Mouse (Mus musculus): ENCODE data around the gene Ogt. TPM values are rescaled to one million over a fixed set of nuclear protein-coding genes. Genes with fewer than 3 reads are reported as not detected.

The Ogt gene
- total RNA-seq (2014; fragmentation: Nextera tagmentation) (609 and 615 TPM in 2 replicates), total RNA-seq (2017) (173 TPM in 2 replicates), polyA plus RNA-seq (2012) (4.6 and 6.1 TPM in 2 replicates)

- Histone ChIP-seq H3K27me3 (ENCODE audit: insufficient read depth, low read length) (no peaks in the 10 kb centered on the region), H3K9me3 (replicated peaks) (no peaks in the 10 kb centered on the region), H3K4me3 (ENCODE audit: low read depth, low read length) (peak within 1 kb of the TSS; percentile 77), H3K4me1 (ENCODE audit: insufficient read depth, low read depth, low read length) (peaks cover 11% of the 10 kb centered on the region), H3K36me3 (replicated peaks) (peaks cover 10% of the 10 kb centered on the region)
- TF ChIP-seq GATA2 (IDR thresholded peaks at IDR 0.05; ENCODE audit: borderline replicate concordance, low read depth, low read length) = no peak
- no peak for TF ChIP-seq CTCF (IDR thresholded peaks at IDR 0.05; ENCODE audit: low read depth, low read length)
- no peak for TF ChIP-seq TAL1 (conservative IDR thresholded peaks at IDR 0.05; ENCODE audit: low read depth, low read length)
- no peak for TF ChIP-seq GATA1 (IDR thresholded peaks at IDR 0.05; ENCODE audit: borderline replicate concordance, low read length)
- TF ChIP-seq POLR2AphosphoS5 (IDR thresholded peaks at IDR 0.05; ENCODE audit: insufficient replicate concordance, low read depth, low read length) = no peak
- DNase-seq (ENCODE audit: low spot score) = peak; percentile 52
- ATAC-seq (ENCODE audit: extremely low read depth, insufficient number of reproducible peaks, low FRiP score, poor library complexity, severe bottlenecking) = peak; percentile 87
Observed at GRCm38 (mm10) chrX:101639741-101640166, at the start of gene Ogt. TSS of gene Ogt (plus strand) at chrX:101640060.

- TF ChIP-seq GATA1 (IDR thresholded peaks at IDR 0.05; ENCODE audit: borderline replicate concordance, low read length) (no peak), TAL1 (conservative IDR thresholded peaks at IDR 0.05; ENCODE audit: low read depth, low read length) (no peak), CTCF (IDR thresholded peaks at IDR 0.05; ENCODE audit: low read depth, low read length) (no peak), GATA2 (IDR thresholded peaks at IDR 0.05; ENCODE audit: borderline replicate concordance, low read depth, low read length) (no peak), POLR2AphosphoS5 (IDR thresholded peaks at IDR 0.05; ENCODE audit: insufficient replicate concordance, low read depth, low read length) (no peak)
- Histone ChIP-seq H3K4me3 (ENCODE audit: low read depth, low read length) (no peak overlapping the region), H3K36me3 (replicated peaks) (no peaks in the 10 kb centered on the region), H3K27me3 (ENCODE audit: insufficient read depth, low read length) (no peaks in the 10 kb centered on the region), H3K9me3 (replicated peaks) (no peaks in the 10 kb centered on the region), H3K4me1 (ENCODE audit: insufficient read depth, low read depth, low read length) (no peaks in the 10 kb centered on the region)
- DNase-seq (ENCODE audit: low spot score) = no peak
- no peak for ATAC-seq (ENCODE audit: extremely low read depth, insufficient number of reproducible peaks, low FRiP score, poor library complexity, severe bottlenecking)
Observed at GRCm38 (mm10) chrX:101616183-101616582, 23.7 kb upstream of the Ogt start.

- H3K36me3 ChIP-seq (replicated peaks) = no peaks in the 10 kb centered on the region
- ATAC-seq (ENCODE audit: extremely low read depth, insufficient number of reproducible peaks, low FRiP score, poor library complexity, severe bottlenecking) (no peak), DNase-seq (ENCODE audit: low spot score) (no peak)
- no peak overlapping the region for H3K4me3 ChIP-seq (ENCODE audit: low read depth, low read length)
- H3K27me3 ChIP-seq (ENCODE audit: insufficient read depth, low read length) = no peaks in the 10 kb centered on the region
- TF ChIP-seq GATA2 (IDR thresholded peaks at IDR 0.05; ENCODE audit: borderline replicate concordance, low read depth, low read length) (no peak), CTCF (IDR thresholded peaks at IDR 0.05; ENCODE audit: low read depth, low read length) (no peak), GATA1 (IDR thresholded peaks at IDR 0.05; ENCODE audit: borderline replicate concordance, low read length) (no peak), TAL1 (conservative IDR thresholded peaks at IDR 0.05; ENCODE audit: low read depth, low read length) (no peak), POLR2AphosphoS5 (IDR thresholded peaks at IDR 0.05; ENCODE audit: insufficient replicate concordance, low read depth, low read length) (no peak)
- no peaks in the 10 kb centered on the region for H3K9me3 ChIP-seq (replicated peaks)
- no peaks in the 10 kb centered on the region for H3K4me1 ChIP-seq (ENCODE audit: insufficient read depth, low read depth, low read length)
Observed at GRCm38 (mm10) chrX:101617889-101618288, 22.0 kb upstream of the Ogt start.

- no peak for DNase-seq (ENCODE audit: low spot score)
- no peak overlapping the region for H3K4me3 ChIP-seq (ENCODE audit: low read depth, low read length)
- H3K27me3 ChIP-seq (ENCODE audit: insufficient read depth, low read length) = no peaks in the 10 kb centered on the region
- no peak for TF ChIP-seq GATA2 (IDR thresholded peaks at IDR 0.05; ENCODE audit: borderline replicate concordance, low read depth, low read length)
- TF ChIP-seq POLR2AphosphoS5 (IDR thresholded peaks at IDR 0.05; ENCODE audit: insufficient replicate concordance, low read depth, low read length) = no peak
- no peak for TF ChIP-seq GATA1 (IDR thresholded peaks at IDR 0.05; ENCODE audit: borderline replicate concordance, low read length)
- ATAC-seq (ENCODE audit: extremely low read depth, insufficient number of reproducible peaks, low FRiP score, poor library complexity, severe bottlenecking) = no peak
- H3K36me3 ChIP-seq (replicated peaks) = no peaks in the 10 kb centered on the region
- no peaks in the 10 kb centered on the region for H3K9me3 ChIP-seq (replicated peaks)
- H3K4me1 ChIP-seq (ENCODE audit: insufficient read depth, low read depth, low read length) = no peaks in the 10 kb centered on the region
Observed at GRCm38 (mm10) chrX:101620317-101620716, 19.5 kb upstream of the Ogt start.

- H3K4me1 ChIP-seq (ENCODE audit: insufficient read depth, low read depth, low read length) = no peaks in the 10 kb centered on the region
- DNase-seq (ENCODE audit: low spot score) = no peak
Observed at GRCm38 (mm10) chrX:101622539-101622938, 17.3 kb upstream of the Ogt start.

GRCm38 (mm10) chrX:101636821-101637525 lies 2.9 kb upstream of the Ogt start:
- Histone ChIP-seq H3K27me3 (ENCODE audit: insufficient read depth, low read length) (no peaks in the 10 kb centered on the region), H3K4me1 (ENCODE audit: insufficient read depth, low read depth, low read length) (0 out of 2 replicates have a peak, but pooled peaks cover 2% of the 10 kb centered on the region), H3K4me3 (ENCODE audit: low read depth, low read length) (no peak overlapping the region), H3K36me3 (replicated peaks) (no peaks in the 10 kb centered on the region), H3K9me3 (replicated peaks) (no peaks in the 10 kb centered on the region)
- no peak for ATAC-seq (ENCODE audit: extremely low read depth, insufficient number of reproducible peaks, low FRiP score, poor library complexity, severe bottlenecking)
- DNase-seq (ENCODE audit: low spot score) = no peak
- TF ChIP-seq GATA1 (IDR thresholded peaks at IDR 0.05; ENCODE audit: borderline replicate concordance, low read length) (no peak), CTCF (IDR thresholded peaks at IDR 0.05; ENCODE audit: low read depth, low read length) (no peak), POLR2AphosphoS5 (IDR thresholded peaks at IDR 0.05; ENCODE audit: insufficient replicate concordance, low read depth, low read length) (no peak), TAL1 (conservative IDR thresholded peaks at IDR 0.05; ENCODE audit: low read depth, low read length) (no peak), GATA2 (IDR thresholded peaks at IDR 0.05; ENCODE audit: borderline replicate concordance, low read depth, low read length) (no peak)

More at GRCm38 (mm10) chrX:101622539-101622938, 17.3 kb upstream of the Ogt start:
- H3K9me3 ChIP-seq (replicated peaks) = no peaks in the 10 kb centered on the region
- ATAC-seq (ENCODE audit: extremely low read depth, insufficient number of reproducible peaks, low FRiP score, poor library complexity, severe bottlenecking) = no peak
- TF ChIP-seq POLR2AphosphoS5 (IDR thresholded peaks at IDR 0.05; ENCODE audit: insufficient replicate concordance, low read depth, low read length) = no peak
- no peak for TF ChIP-seq CTCF (IDR thresholded peaks at IDR 0.05; ENCODE audit: low read depth, low read length)
- TF ChIP-seq GATA1 (IDR thresholded peaks at IDR 0.05; ENCODE audit: borderline replicate concordance, low read length) = no peak
- TF ChIP-seq TAL1 (conservative IDR thresholded peaks at IDR 0.05; ENCODE audit: low read depth, low read length) = no peak
- no peak for TF ChIP-seq GATA2 (IDR thresholded peaks at IDR 0.05; ENCODE audit: borderline replicate concordance, low read depth, low read length)
- no peak overlapping the region for H3K4me3 ChIP-seq (ENCODE audit: low read depth, low read length)
- no peaks in the 10 kb centered on the region for H3K36me3 ChIP-seq (replicated peaks)
- no peaks in the 10 kb centered on the region for H3K27me3 ChIP-seq (ENCODE audit: insufficient read depth, low read length)

Measured in G1E (cell line).